Mouse (Mus musculus) limb, embryonic 14.5 days (tissue): ENCODE measurements around the gene Os9. TPM values are rescaled to one million over a fixed set of nuclear protein-coding genes. Genes with fewer than 3 reads are reported as not detected.

Experiments used
- ATAC-seq: fragments of 200-750 bp; cut with Nextera tagmentation; 2 replicates; pipeline ENCODE4 v1.8.0; 2017; ENCODE audit warnings: low read depth, moderate number of reproducible peaks, moderate TSS enrichment; ENCODE audit not compliant: low FRiP score
- DNase-seq: peaks from one replicate; pipeline ENCODE4 v3.0.0-alpha.2; 2015; ENCODE audit warnings: low spot score
- H3K27ac ChIP-seq: fragments of 300-500 bp; sonication (generic); replicated peaks from 2 replicates; pipeline ENCODE4 v1.5.1; 2014; ENCODE audit warnings: low read depth, mild to moderate bottlenecking, low read length, moderate library complexity, mixed read lengths
- H3K27me3 ChIP-seq: fragments of 300-500 bp; sonication (generic); 2 replicates; pipeline ENCODE4 v1.6.1; 2014; ENCODE audit warnings: low read length, mixed read lengths; ENCODE audit not compliant: control insufficient read depth, insufficient read depth
- H3K36me3 ChIP-seq: fragments of 300-500 bp; sonication (generic); 2 replicates; pipeline ENCODE4 v1.6.1; 2014; ENCODE audit warnings: mild to moderate bottlenecking, low read length, moderate library complexity, mixed read lengths; ENCODE audit not compliant: control insufficient read depth, insufficient read depth
- H3K4me1 ChIP-seq: fragments of 300-500 bp; sonication (generic); 2 replicates; pipeline ENCODE4 v1.6.1; 2014; ENCODE audit warnings: antibody characterized with exemption, low read length, mixed read lengths; ENCODE audit not compliant: control insufficient read depth, insufficient read depth
- H3K4me2 ChIP-seq: fragments of 300-500 bp; sonication (generic); replicated peaks from 2 replicates; pipeline ENCODE4 v1.6.1; 2014; ENCODE audit warnings: low read depth, mild to moderate bottlenecking, low read length, moderate library complexity; ENCODE audit not compliant: severe bottlenecking
- H3K4me3 ChIP-seq: fragments of 300-500 bp; sonication (generic); replicated peaks from 2 replicates; pipeline ENCODE4 v1.5.1; 2014; ENCODE audit warnings: low read length
- H3K9ac ChIP-seq: fragments of 300-500 bp; sonication (generic); 2 replicates; pipeline ENCODE4 v1.6.1; 2014; ENCODE audit warnings: mild to moderate bottlenecking, low read depth, low read length, moderate library complexity; ENCODE audit not compliant: severe bottlenecking
- H3K9me3 ChIP-seq: fragments of 300-500 bp; sonication (generic); 2 replicates; pipeline ENCODE4 v1.6.1; 2016; ENCODE audit warnings: low read length; ENCODE audit not compliant: control insufficient read depth
- POLR2A ChIP-seq: fragments of 200-500 bp; IDR thresholded peaks from 2 replicates; pipeline ENCODE4 v1.8.0; 2012; ENCODE audit warnings: inconsistent platforms, mild to moderate bottlenecking, moderate library complexity, borderline replicate concordance; ENCODE audit not compliant: insufficient read depth, insufficient read length; ENCODE audit errors: extremely low read depth
- WGBS: fragments of 180-500 bp; shearing (Covaris S2); extraction: QIAGEN DNeasy Blood & Tissue Kit; methylation state at CpG from one replicate; pipeline ENCODE4 v1.1.7; 2014; 5-methylcytosine and 5-hydroxymethylcytosine counted together
- polyA plus RNA-seq, 2 experiments: library from polyadenylated mRNA; depleted of rRNA in 1 of 2; stranded (reverse) in 1 of 2; unstranded in 1 of 2; fragments of >200 nt; fragmentation: Nextera tagmentation in 1 of 2; extraction: Ambion mirVana in 1 of 2; gene quantifications; 2 replicates each; pipeline versions ENCODE4 v1.2.1 to v1.2.3; 2012 to 2014

Gene Os9
- polyA plus RNA-seq, 2 experiments: 54.7 to 61.0 TPM

DNA sequence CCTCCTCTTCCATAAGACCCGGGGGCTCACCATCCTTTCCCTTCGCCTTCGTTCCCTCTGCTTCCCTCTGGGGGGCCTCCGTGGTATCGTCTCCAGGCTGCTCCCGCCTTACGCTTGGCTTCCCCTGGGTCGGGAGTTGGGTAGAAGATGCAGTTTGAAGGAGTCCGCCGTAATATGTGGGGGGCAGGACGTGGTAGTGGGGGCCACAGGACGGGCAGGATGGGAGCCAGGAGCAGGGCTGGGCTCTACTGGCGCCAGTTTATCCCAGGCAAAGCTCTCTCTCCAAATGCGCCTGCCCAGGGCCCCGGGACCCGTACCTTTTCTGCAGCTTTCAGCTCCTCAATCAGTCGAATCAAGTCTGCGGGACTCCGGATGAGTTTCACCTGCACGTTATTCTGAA, 22.4 kb downstream of the Os9 start:
- DNase-seq: no peak
- no peak for ATAC-seq
- no peak for TF ChIP-seq POLR2A
- Histone ChIP-seq H3K4me1 (no peaks in the 10 kb centered on the region), H3K27me3 (no peaks in the 10 kb centered on the region), H3K9me3 (no peaks in the 10 kb centered on the region), H3K9ac (no peak overlapping the region), H3K4me2 (no peak overlapping the region), H3K36me3 (peaks cover 44% of the 10 kb centered on the region), H3K27ac (no peak overlapping the region), H3K4me3 (no peak overlapping the region)
- 79% methylated on average over 20 of the region's 20 CpGs for WGBS

- H3K4me2 ChIP-seq: no peak overlapping the region
- no peak overlapping the region for H3K27ac ChIP-seq
- no peak for TF ChIP-seq POLR2A
- H3K9me3 ChIP-seq: no peaks in the 10 kb centered on the region
- peaks cover 7% of the 10 kb centered on the region; the same call in 1 of the 2 replicates for H3K4me1 ChIP-seq
- 47% methylated on average over 6 of the region's 7 CpGs for WGBS
- peaks cover 39% of the 10 kb centered on the region for H3K36me3 ChIP-seq
- no peak overlapping the region for H3K4me3 ChIP-seq
- ATAC-seq: no peak
- peaks cover 41% of the 10 kb centered on the region for H3K27me3 ChIP-seq
- H3K9ac ChIP-seq: no peak overlapping the region
- no peak for DNase-seq
Observed at GRCm38 (mm10) chr10:127094382-127094802, 26.5 kb downstream of the Os9 start.

GRCm38 (mm10) chr10:127092742-127093141, 28.2 kb downstream of the Os9 start:
- DNase-seq (no peak), ATAC-seq (no peak)
- Histone ChIP-seq H3K27ac (no peak overlapping the region), H3K9ac (no peak overlapping the region), H3K4me3 (no peak overlapping the region), H3K27me3 (peaks cover 46% of the 10 kb centered on the region), H3K4me2 (no peak overlapping the region), H3K4me1 (peaks cover 7% of the 10 kb centered on the region; the same call in 1 of the 2 replicates), H3K36me3 (peaks cover 24% of the 10 kb centered on the region), H3K9me3 (no peaks in the 10 kb centered on the region)
- 50% methylated on average over 4 of the region's 4 CpGs for WGBS
- TF ChIP-seq POLR2A: no peak

DNA sequence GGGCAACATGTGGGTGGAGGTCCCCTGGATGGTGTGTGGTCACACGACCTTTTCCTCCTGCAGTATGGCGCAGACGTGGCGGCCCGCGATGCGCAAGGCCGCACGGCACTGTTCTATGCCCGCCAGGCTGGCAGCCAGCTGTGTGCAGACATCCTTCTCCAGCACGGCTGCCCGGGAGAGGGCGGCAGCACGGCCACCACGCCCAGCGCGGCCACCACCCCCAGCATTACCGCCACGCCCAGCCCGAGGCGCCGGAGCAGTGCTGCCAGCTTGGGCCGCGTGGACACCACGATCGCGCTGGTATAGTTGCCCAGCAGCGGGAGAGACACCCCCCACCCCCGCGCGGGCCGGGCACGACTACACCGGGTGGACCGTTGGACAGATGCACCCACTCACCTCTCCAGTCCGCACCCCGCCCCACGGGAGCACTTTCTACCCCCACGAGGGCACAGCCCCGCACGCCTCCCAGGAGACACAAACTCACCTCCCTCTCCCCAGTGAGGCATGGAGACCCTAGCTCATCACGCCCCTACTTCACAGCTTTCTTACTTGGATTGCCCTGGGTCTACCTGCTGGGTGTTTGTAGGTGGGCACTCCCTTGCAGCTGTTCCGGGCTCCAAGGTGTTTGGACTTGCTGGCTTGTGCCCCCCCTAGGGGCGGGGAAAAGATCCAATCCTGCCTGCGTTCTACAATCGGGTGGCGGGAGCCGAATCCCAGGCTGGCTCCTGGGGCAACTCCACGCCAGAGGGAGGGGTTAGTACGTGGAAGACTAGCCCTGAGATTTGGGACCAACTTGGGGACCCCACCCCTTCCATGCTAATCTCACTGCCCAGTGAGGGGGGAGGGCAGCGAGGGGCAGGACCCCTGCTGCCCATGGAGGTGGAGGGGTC, 29.2 kb downstream of the Os9 start:
- peak overlapping the region; percentile 40 for H3K4me2 ChIP-seq
- TF ChIP-seq POLR2A: no peak
- no peak overlapping the region for H3K27ac ChIP-seq
- no peak overlapping the region for H3K9ac ChIP-seq
- 10% methylated on average over 44 of the region's 51 CpGs for WGBS
- ATAC-seq (no peak), DNase-seq (no peak)
- peaks cover 7% of the 10 kb centered on the region; the same call in 1 of the 2 replicates for H3K4me1 ChIP-seq
- H3K36me3 ChIP-seq: peaks cover 14% of the 10 kb centered on the region
- H3K4me3 ChIP-seq: peak overlapping the region; percentile 27
- no peaks in the 10 kb centered on the region for H3K9me3 ChIP-seq
- H3K27me3 ChIP-seq: peaks cover 46% of the 10 kb centered on the region

DNA sequence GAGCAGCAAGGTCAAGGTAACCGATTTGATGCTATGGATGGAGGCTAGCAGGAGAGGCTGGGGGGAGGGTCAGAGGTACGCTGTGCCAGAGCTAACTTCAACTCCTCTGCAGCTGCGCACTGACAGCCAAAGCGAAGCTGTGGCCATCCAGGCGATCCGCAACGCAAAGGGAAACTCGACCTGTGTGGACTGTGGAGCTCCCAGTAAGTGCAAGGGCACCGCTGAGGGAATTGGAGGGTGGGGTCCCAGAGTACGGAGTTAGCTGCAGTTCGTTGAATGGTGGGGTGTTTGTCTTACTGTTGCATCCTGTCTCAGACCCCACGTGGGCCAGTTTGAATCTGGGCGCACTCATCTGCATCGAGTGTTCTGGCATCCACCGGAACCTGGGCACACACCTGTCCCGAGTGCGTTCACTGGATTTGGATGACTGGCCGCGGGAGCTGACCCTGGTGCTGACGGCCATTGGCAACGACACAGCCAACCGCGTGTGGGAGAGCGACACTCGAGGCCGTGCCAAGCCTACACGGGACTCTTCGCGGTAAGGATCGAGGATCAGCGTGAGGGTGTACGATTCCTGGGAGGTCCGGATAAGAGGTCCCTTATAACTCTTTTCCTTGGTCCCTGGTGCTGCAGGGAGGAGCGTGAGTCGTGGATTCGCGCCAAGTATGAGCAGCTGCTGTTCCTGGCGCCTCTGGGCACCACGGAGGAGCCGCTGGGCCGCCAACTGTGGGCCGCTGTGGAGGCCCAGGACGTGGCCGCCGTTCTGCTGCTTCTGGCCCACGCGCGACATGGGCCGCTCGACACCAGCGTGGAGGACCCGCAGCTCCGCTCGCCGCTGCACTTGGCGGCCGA, 30.1 kb downstream of the Os9 start:
- peak; percentile 39; the same call in 1 of the 2 replicates for ATAC-seq
- H3K4me3 ChIP-seq: peak overlapping the region; percentile 27
- WGBS: 6% methylated on average over 42 of the region's 57 CpGs
- no peak overlapping the region for H3K27ac ChIP-seq
- peak overlapping the region; percentile 40 for H3K4me2 ChIP-seq
- H3K36me3 ChIP-seq: peaks cover 5% of the 10 kb centered on the region
- H3K9me3 ChIP-seq: no peaks in the 10 kb centered on the region
- no peak for TF ChIP-seq POLR2A
- no peak overlapping the region for H3K9ac ChIP-seq
- H3K27me3 ChIP-seq: peaks cover 46% of the 10 kb centered on the region
- DNase-seq: no peak
- peaks cover 7% of the 10 kb centered on the region; the same call in 1 of the 2 replicates for H3K4me1 ChIP-seq
